Mouse (Mus musculus) small intestine, adult 2 months (tissue): Measurements from ENCODE around the gene Fxyd4. TPM values are rescaled to one million over a fixed set of nuclear protein-coding genes. Genes with fewer than 3 reads are reported as not detected.

Experiments
- H3K27ac ChIP-seq: fragments of 200-500 bp; 2 replicates; pipeline ENCODE4 v1.5.1; 2012; ENCODE audit warnings: low read depth, low read length, control low read depth, inconsistent platforms; ENCODE audit not compliant: insufficient read depth
- H3K27me3 ChIP-seq: fragments of 200-500 bp; 2 replicates; pipeline ENCODE4 v1.6.1; 2012; ENCODE audit warnings: mild to moderate bottlenecking, moderate library complexity, low read length, inconsistent platforms; ENCODE audit not compliant: control insufficient read depth, insufficient read depth
- H3K36me3 ChIP-seq: fragments of 200-500 bp; 2 replicates; pipeline ENCODE4 v1.6.1; 2012; ENCODE audit warnings: mild to moderate bottlenecking, low read length, control low read depth, inconsistent platforms; ENCODE audit not compliant: control insufficient read depth, insufficient read depth
- H3K4me1 ChIP-seq: fragments of 200-500 bp; 2 replicates; pipeline ENCODE4 v1.6.1; 2012; ENCODE audit warnings: low read length, inconsistent platforms, mixed read lengths; ENCODE audit not compliant: control insufficient read depth, insufficient read depth, insufficient read length
- H3K4me3 ChIP-seq: fragments of 200-500 bp; 2 replicates; pipeline ENCODE4 v1.5.1; 2012; ENCODE audit warnings: low read depth, mild to moderate bottlenecking, control low read depth, inconsistent platforms, low read length, moderate library complexity
- CTCF ChIP-seq: fragments of 200-500 bp; IDR thresholded peaks from 2 replicates; pipeline ENCODE4 v1.5.1; 2012; ENCODE audit warnings: low read depth, mild to moderate bottlenecking, control low read depth, inconsistent platforms, low read length, moderate library complexity, mixed read lengths; ENCODE audit not compliant: insufficient replicate concordance, insufficient read length; ENCODE audit errors: extremely low read depth
- POLR2A ChIP-seq: fragments of 200-500 bp; IDR thresholded peaks from 2 replicates; pipeline ENCODE4 v1.6.1; 2012; ENCODE audit warnings: low read depth, mild to moderate bottlenecking, control low read depth, inconsistent platforms, low read length, moderate library complexity
- WGBS: fragments of 180-500 bp; shearing (Covaris S2); methylation state at CpG from one replicate; pipeline ENCODE4 v1.1.7; 2018; 5-methylcytosine and 5-hydroxymethylcytosine counted together
- polyA plus RNA-seq: library from polyadenylated mRNA; depleted of rRNA; stranded (reverse); fragments of >200 nt; gene quantifications from 2 replicates; pipeline ENCODE4 v1.2.3, GENCODE M21; 2012

Gene Fxyd4
- polyA plus RNA-seq, 1 experiment, result not detected

DNA sequence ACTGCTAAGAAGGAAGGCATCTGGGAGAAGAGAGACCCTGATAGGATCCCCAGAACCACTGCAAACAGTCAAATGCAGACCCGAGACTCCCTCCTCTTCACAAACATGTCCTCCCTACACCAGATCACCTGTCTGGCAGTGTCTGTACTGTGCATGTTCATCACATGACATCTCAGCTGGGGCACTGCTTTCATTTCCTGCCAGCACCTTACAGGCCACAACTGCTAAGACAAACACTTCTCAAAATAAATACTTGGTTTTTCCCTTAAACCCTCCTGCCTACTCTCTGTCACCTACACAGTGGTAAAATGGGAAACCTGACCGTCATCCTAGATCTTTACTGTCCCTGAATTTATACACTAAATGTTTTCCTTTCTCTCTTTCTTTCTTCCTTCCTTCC, 6.4 kb upstream of the Fxyd4 start:
- H3K4me1 ChIP-seq, result no peaks in the 10 kb centered on the region
- no peaks in the 10 kb centered on the region for H3K27me3 ChIP-seq
- H3K4me3 ChIP-seq, result no peak overlapping the region
- whole genome bisulfite sequencing, result 75% methylated on average over 2 of the region's 2 CpGs
- TF ChIP-seq CTCF (no peak), POLR2A (no peak)
- no peak overlapping the region for H3K27ac ChIP-seq
- no peaks in the 10 kb centered on the region for H3K36me3 ChIP-seq

- no peak overlapping the region for H3K4me3 ChIP-seq
- no peak overlapping the region for H3K27ac ChIP-seq
- 86% methylated on average over 10 of the region's 10 CpGs for WGBS
- TF ChIP-seq CTCF (no peak), POLR2A (no peak)
- H3K4me1 ChIP-seq, result no peaks in the 10 kb centered on the region
- H3K36me3 ChIP-seq, result no peaks in the 10 kb centered on the region
- no peaks in the 10 kb centered on the region for H3K27me3 ChIP-seq
Observed at GRCm38 (mm10) chr6:117942769-117943168, 5.3 kb upstream of the Fxyd4 start.

DNA sequence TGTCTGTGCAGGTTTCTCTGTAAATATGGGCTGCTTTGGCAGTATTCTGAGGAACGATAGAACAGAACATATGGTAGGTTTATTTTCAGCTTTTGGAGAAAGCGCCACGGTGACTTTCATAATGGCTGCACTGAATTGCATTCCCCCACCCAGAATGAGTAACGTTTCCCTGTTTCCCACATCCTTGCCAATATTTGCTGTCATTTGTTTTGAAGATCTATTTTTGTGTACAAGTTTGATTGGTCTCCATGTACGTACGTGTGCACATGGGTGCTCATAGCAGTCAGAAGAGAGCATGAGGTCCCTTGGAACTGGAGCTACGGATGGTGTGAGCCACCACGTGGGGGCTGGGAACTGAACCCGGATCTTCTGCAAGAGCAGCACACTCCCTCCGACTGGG, 1.5 kb upstream of the Fxyd4 start:
- H3K27me3 ChIP-seq, result no peaks in the 10 kb centered on the region
- no peak overlapping the region for H3K4me3 ChIP-seq
- H3K4me1 ChIP-seq, result no peaks in the 10 kb centered on the region
- no peaks in the 10 kb centered on the region for H3K36me3 ChIP-seq
- H3K27ac ChIP-seq, result no peak overlapping the region
- TF ChIP-seq CTCF (no peak), POLR2A (no peak)
- 85% methylated on average over 10 of the region's 10 CpGs for WGBS

DNA sequence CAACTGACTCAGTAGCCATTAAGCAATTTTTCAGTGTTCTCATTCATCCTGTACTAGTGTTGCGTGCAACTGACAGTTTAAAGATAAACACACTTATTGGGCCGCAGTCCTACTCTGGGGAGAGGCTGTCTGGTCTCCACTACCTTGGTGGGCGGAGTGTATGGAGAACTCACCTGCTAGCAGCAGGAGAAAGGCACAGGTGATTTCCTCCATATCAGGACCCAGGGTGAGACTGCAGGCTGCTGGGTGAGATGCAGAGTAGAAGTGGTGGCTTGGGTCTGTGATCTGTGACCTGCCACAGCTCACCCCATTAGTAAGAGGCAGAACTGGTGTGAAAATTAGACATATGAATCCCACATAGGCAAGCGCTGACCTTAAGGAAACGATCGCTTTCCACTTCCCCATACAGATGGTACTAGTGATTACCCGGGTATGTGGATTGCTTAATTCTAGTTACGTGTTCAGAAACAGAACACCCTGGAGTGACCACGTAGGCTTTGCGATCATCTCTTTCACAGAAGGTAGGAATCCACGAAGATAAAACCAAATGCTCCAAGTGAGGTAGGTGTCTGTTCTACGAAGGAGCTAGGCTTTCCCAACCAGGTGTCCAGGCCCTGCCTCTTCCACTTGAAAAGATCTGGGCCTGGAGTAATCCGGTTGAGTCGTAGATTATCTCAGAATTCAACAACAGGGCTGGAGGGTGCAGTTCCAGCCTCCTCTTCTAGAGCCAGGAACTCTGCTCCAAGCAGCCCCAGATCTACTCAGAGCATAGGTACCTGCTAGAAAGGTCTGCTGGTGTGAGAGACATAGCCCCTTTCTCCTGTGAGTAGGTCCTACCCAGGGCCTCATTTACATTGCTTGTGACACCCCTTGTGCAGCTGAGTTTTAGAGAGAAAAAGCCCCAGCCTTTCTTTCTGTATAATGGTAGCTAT, 1.5 kb downstream of the Fxyd4 start:
- no peak for TF ChIP-seq POLR2A
- TF ChIP-seq CTCF, result no peak
- Histone ChIP-seq H3K27ac (no peak overlapping the region), H3K36me3 (no peaks in the 10 kb centered on the region), H3K27me3 (no peaks in the 10 kb centered on the region), H3K4me1 (no peaks in the 10 kb centered on the region), H3K4me3 (no peak overlapping the region)
- 81% methylated on average over 14 of the region's 14 CpGs for WGBS

DNA sequence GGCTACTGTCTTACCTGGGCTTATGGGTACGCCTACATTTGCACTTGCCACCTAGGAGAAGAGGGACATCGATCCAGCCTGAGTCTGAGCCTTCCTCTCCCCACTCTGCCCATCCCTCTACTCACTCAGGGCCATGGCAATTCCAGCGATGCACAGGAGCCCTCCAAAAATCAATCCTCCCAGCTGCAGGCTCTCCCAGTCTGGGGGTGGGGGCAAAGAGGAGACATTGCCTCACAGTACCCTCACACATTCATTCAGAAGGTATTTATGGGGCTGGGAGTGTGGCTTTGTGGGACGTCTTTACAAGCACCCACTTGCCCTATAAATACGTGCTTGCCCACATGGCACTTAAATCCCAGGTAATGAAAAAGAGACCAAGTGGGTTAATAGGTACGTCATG, 3.2 kb downstream of the Fxyd4 start:
- H3K4me1 ChIP-seq, result no peaks in the 10 kb centered on the region

GRCm38 (mm10) chr6:117932325-117933051, 5.0 kb downstream of the Fxyd4 start:
- peak; percentile 11; the same call in 1 of the 2 replicates for TF ChIP-seq CTCF
- TF ChIP-seq POLR2A, result no peak
- Histone ChIP-seq H3K4me3 (no peak overlapping the region), H3K36me3 (peaks cover 5% of the 10 kb centered on the region; the same call in 1 of the 2 replicates), H3K27ac (no peak overlapping the region), H3K27me3 (no peaks in the 10 kb centered on the region), H3K4me1 (no peaks in the 10 kb centered on the region)
- 48% methylated on average over 11 of the region's 11 CpGs for WGBS

More for the DNA sequence above, 3.2 kb downstream of the Fxyd4 start:
- TF ChIP-seq POLR2A (no peak), CTCF (no peak)
- 86% methylated on average over 6 of the region's 6 CpGs for WGBS
- Histone ChIP-seq H3K4me3 (no peak overlapping the region), H3K27ac (no peak overlapping the region), H3K27me3 (no peaks in the 10 kb centered on the region), H3K36me3 (peaks cover 1% of the 10 kb centered on the region; the same call in 1 of the 2 replicates)

DNA sequence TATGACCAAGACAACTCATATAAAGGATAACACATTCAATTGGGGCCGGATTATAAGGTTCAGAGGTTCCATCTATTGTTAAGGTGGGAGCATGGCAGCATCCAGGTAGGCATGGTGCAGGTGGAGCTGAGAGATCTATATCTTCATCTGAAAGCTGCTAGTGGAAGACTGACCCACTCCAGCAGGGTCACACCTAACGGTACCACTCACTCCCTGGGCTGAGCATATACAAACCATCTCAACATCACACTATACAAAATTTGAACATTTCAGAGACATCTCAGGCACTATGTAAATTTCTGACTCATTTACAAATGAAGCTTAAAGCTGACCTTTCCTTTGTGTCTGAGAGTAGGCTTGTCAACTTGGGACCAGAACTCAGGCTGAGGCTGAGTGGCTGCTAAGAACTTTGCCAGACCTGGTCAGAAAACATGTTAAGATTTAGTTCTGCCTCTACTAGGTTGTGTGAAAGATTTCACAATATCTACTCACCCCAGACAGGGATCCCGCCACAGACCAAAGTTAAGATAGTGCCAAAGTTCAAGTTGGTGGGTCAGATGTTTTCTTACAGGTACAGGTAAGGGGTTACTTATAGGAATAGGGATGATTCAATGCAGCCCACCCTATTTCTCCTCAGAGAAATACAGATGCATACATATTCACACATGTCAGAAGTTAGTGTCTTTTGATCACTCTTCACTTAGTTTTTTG, 7.4 kb downstream of the Fxyd4 start:
- Histone ChIP-seq H3K27ac (no peak overlapping the region), H3K4me3 (no peak overlapping the region), H3K36me3 (peaks cover 12% of the 10 kb centered on the region), H3K27me3 (no peaks in the 10 kb centered on the region), H3K4me1 (no peaks in the 10 kb centered on the region)
- TF ChIP-seq CTCF (no peak), POLR2A (no peak)
- WGBS, result 81% methylated on average over 3 of the region's 3 CpGs
